Mouse (Mus musculus): ENCODE measurements around the gene Fnbp1.

Gene Fnbp1

GRCm38 (mm10) chr2:31124694-31125093 is 17.1 kb downstream of the Fnbp1 start:
- DNase-seq: no peak

GRCm38 (mm10) chr2:31123493-31123892 is 18.3 kb downstream of the Fnbp1 start:
- no peak for DNase-seq

- DNase-seq: no peak
Observed at GRCm38 (mm10) chr2:31122806-31123205, 19.0 kb downstream of the Fnbp1 start.

DNA sequence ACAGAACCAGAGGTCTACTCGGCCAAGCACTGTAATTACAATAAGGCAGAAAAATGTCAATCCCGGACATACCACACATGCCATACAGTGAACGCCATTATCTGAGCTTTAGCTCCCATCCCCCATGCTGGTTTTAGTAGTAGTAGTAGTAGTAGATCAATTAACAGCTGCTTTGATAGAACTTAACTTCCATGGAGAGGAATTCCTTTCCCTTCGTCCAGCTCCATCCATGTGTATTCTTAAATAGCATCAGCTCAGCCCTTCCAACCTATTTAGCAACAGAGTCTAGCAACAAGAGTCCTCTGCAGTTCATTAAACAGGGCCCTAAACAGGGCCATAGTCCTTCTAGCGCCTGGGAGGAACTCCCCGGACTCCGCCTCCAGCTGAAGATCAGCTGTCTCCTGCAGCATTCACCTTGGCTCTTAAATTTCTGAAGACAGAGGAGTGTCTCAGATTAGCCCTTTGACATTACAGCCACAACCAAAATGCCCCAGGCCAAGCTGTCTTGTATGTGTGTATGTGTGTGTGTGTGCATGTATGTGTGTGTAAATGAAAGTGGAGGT is 20.6 kb downstream of the Fnbp1 start:
- peak in 1 of 2 experiments; percentile 39 for DNase-seq

- no peak for DNase-seq
Observed at GRCm38 (mm10) chr2:31119795-31120194, 22.0 kb downstream of the Fnbp1 start.

GRCm38 (mm10) chr2:31118639-31119380 is 23.0 kb downstream of the Fnbp1 start:
- DNase-seq: no peak

- DNase-seq: no peak
Observed at GRCm38 (mm10) chr2:31118211-31118610, 23.6 kb downstream of the Fnbp1 start.

DNA sequence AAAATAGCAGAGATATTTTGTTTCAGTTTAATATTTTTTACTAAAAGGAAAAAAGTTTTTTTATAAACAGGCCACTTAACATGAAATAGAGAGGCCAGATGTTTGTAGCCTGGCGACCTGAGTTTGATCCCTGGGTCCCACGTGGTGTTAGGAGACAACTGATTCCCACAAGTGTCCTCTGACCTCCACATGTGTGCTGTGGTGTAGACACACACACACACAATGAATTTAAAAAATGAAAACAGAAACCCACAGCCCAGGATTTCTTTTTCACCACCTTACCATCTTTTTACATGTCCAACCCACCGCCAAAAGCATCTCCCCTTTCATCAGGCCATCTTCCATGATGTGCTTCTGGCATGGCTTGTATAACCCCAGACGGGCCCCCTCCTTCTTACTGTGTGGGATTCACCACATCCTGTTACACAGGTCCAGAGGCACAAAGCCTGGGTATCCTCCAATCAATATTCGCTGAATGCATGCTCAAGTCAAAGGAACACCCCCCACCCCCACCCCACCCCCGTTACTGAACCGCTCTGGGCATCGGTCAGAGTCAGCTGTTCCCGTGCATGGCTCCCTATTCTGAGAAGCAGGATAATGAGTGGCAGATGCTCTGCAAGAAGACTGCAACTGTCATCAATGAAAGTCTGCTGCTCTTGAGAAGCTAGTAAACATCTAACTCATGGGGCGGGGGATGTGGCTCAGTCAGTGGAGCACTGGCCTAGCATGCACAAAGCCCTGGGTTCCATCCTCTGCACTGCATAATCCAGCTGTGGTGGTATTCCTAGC is 25.7 kb downstream of the Fnbp1 start:
- DNase-seq: no peak

DNA sequence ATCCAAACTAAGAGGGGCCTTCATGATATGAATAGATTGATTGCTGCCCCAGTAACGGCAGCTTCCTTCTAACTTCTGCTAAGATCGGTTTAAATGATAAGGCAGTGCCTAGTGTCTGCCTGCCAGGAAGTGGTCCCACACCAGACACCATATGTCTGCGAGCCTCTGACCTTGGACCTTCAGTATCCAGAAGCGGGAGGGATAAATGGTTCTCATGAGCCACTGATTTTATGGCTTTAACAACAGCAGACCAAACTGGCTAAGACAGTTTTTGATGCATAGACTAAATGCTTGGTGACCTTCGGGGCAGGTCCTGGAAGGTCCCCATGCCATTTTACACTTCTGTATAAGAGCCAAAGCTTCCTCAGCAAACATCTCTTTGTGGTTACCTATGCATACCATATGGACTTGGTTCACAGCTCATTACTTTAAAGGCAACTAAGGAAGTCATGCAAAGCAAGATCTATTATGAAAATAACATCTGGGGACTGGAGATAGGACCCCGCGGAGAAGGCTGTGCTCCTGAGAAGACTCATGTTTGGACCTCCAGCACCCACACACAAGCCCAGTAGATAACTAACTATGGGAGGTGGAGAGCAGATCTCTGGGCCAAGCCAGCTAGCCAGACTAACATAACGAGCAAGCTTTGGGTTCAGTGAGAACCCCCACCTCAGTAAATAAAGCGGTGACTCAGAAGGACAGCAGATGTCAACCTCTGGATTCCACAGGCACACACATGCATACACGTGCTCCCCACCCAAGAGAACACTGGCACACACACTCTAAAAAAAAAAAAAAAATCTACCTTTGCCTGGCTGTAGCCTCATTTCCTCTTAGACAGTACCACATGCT is 26.5 kb downstream of the Fnbp1 start:
- DNase-seq: no peak

GRCm38 (mm10) chr2:31114205-31114604 is 27.6 kb downstream of the Fnbp1 start:
- DNase-seq: no peak

DNA sequence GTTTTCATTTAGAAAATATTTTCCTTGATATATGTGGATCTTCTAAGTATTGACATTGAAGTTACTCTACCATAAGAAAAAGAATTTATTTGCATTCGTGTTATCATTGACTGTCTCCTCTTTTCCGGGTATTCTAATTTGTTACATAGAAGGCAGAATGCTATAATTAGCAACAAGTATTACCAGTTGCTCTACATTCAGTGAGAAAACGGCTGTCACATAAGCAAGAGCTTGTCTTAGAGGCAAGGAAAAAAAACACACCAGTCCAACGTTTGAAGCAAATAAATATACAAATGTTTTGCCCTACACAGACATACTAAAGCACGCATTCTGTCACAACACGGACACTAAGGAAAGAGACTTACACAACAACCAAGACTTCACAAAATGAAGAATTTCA is 30.1 kb downstream of the Fnbp1 start:
- no peak for DNase-seq

DNA sequence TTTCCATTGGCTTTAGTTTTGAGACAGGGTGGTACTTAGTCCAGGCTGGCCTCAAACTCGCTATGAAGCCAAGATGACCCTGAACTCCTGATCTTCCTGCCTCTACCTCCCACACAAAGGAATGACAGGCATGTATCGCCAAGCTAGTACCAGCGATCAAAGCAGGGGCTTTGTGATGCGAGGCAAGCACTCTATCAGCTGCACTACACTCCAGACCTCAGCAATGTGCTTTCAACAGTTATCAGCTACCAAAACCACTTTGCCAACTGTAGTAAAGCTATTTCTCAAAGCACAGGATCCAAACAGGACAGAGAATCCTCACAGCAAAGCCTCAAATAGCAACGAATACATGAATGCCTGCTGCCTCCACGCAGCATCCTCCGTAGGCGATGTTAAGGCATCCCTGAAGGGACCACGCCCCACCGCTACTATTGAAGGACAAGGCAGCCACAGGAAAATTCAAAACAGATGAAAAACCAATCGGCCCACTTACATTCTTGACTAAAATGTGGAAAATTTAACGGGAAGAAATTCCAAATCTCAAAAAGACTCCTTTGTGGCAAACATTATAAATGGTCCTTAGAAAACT is 31.8 kb downstream of the Fnbp1 start:
- no peak for DNase-seq

DNA sequence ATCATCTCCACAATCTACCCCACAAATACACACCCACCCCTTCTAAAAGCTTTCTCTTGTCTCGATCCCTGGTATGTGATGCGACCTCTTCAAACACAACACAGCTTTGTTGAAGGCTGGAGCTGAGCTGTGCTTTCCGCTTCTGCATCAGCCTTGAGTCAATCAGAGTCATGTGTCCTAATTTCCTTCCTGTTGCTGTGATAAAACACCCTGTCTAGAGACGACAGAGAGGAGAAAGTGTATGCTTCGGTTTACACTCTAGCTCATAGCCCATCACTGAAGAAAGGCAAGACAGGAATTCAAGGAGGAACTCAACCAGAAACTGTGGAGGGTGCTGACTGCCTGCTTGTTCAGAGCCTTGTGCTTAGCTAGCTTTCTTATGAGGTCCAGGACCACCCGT is 33.6 kb downstream of the Fnbp1 start:
- DNase-seq: no peak

DNA sequence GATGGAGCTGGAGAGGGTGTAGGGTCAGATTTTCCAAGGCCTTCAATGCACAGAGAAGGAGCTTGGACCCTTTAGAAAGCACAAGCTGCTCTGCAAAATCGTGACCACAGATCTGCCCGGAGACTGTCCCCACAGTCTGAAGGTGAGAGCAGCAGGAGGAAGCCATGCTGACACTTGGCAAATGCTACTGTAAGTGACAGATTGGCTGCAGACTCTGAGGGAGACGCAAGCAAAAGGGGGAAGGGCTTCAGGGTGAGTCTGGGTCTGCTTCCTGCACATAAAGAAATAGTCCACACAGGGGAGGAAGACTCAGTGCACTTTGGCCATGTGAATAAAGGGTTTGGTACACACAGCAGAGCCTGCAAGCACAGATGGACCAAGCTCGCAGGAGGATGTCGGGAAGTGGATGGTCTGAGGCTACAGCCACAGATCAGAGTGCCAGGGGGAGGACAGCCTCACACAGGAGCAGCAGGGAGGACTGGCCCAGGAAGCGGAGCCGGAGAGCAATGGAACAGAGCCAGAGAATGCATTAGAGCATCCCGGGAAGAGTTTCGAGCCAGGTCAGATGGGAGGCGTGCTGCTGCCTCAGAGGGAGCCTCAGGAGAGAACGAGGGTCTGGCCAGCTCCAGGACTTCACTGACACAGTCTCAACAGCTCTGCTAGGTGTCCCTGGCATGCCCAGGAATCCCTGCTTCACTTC is 35.0 kb downstream of the Fnbp1 start:
- DNase-seq: peak; percentile 42 to 64

DNA sequence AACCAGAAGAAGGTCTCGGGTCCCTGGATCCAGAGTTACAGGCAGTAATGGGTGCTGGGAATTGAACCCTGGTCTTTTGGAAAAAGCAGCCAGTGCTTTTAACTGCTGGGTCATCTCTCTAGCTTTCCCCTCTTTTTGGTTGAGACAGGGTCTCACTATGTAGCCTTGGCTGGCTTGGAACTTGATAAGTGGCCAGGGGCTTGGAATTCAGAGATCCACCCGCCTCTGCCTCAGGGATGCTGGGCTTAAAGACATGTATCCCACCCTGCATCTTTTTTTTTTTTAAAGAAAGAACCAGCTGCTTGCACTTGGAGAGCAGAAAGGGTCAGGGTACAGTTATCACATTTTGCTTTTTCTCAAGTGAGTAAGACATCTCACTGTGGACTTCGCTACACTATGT is 35.8 kb downstream of the Fnbp1 start:
- no peak for DNase-seq

GRCm38 (mm10) chr2:31105279-31105678 is 36.5 kb downstream of the Fnbp1 start:
- DNase-seq: no peak

DNA sequence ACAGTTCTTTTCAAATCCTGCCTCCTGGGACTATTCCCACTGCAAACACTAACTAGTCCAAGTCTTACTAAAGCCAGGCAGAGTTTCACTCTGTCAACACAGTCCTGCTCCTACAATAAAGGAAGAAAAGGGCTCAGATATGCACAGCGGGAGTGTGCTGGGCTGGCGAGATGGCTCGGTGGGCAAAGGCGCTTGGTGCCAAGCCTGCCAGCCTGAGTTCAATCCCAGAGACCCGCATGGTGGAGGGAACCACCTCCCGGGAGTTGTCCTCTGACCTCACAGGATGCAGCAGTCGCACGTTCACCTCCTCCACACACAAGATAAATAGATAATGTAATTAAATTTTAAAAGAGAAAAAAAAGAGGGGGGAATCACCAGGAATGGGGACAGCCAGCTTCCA is 38.5 kb downstream of the Fnbp1 start:
- DNase-seq: no peak

DNA sequence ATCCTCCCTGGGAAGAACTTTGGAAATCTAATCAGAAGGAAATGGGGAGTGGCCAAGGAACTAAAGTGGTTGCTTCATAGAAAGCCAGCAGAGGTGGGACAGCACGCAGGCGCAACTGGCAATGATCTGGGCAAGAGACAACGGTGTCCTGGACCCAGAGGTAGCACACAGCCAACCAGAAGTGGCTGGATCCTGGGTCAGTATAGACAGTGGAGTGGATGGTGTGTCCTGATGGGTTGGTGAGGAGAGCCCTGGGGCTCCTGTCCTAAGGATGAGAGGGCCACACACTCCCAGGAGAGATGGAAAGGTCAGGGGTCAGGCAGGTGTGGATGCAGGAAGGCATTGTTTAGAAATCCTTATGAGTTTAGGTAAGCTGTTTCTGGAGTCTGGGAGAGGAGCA is 40.5 kb downstream of the Fnbp1 start:
- no peak for DNase-seq

DNA sequence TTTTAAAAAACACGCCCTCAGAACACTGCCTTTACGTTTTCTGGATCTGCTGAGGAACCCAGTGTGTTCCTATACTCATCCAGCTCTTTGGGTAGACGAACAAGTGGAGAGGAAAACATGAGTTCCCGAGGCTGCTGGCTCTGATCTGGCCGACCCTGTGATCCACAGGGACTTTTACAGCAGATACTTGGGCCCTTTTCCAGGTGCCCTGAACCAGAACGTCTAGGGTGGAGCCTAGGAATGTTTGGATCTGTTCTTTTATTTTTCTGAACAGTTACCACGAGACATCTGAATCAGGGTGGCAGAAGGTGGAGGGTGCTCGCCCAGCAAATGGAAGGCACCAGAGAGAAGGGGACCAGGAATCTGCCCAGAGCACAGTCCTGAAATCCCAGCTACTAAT is 42.7 kb downstream of the Fnbp1 start:
- peak; percentile 42 to 57 for DNase-seq

DNA sequence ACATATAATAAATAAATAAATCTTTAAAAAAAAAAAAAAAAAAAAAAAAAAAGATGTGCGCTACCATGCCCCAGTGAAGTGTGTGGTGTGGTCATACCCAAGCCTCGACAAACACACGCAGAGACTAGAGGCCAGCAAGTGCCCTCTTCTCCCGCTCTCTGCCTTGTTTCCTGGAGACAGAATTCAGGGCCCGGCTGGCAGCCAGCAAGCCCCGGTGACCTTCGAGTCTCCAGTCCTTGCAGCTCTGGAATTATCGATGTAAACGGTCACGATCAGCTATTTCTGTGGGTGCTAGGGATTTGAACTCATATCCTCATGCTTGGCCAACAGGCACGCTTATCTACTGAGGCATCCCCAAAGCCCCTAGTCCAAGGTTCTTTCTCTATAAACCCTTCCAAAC is 43.2 kb downstream of the Fnbp1 start:
- DNase-seq: no peak

GRCm38 (mm10) chr2:31097276-31097675 is 44.5 kb downstream of the Fnbp1 start:
- DNase-seq: no peak

GRCm38 (mm10) chr2:31096119-31096518 is 45.7 kb downstream of the Fnbp1 start:
- DNase-seq: peak; percentile 37 to 53

Measured in kidney, postnatal 4 days (tissue).